Mouse (Mus musculus): ENCODE measurements around the gene P2rx1. TPM values are rescaled to one million over a fixed set of nuclear protein-coding genes. Genes with fewer than 3 reads are reported as not detected.

P2rx1 gene
- total RNA-seq, 2 experiments from 2014 or later, result 0.26 to 0.47 TPM

Small RNA genes within 50 kb of the gene (microRNA-seq; reads per million reads assigned to microRNA genes)
- 0 reads per million in 2 experiments for gene Gm44467

Other genes with a start within 250 kb of the P2rx1 start
- gene Cyb5d2, start 203.0 kb upstream of the P2rx1 start, total RNA-seq (2021), result 10 to 100 TPM; 17.0 to 18.3 TPM
- 10 to 100 TPM; 37.3 to 43.8 TPM for gene Zzef1, start 202.9 kb upstream of the P2rx1 start, total RNA-seq (2021)
- gene Atp2a3, start 37.9 kb upstream of the P2rx1 start, total RNA-seq (2021), result 1 to 10 TPM; 6.6 to 8.5 TPM
- 100 to 1,000 TPM; 108 to 123 TPM for gene Camkk1, start 19.9 kb downstream of the P2rx1 start, total RNA-seq (2021)
- gene Ncbp3, start 48.7 kb downstream of the P2rx1 start, total RNA-seq (2021), result 1 to 10 TPM; 9.1 to 9.8 TPM
- gene Itgae, start 91.5 kb downstream of the P2rx1 start, total RNA-seq (2021), result under 1 TPM in 1 of 2 experiments, not detected in 1; 0.12 TPM
- under 1 TPM; 0.12 TPM for gene Haspin, start 139.2 kb downstream of the P2rx1 start, total RNA-seq (2021)
- gene P2rx5, start 161.3 kb downstream of the P2rx1 start, total RNA-seq (2021), result under 1 TPM; 0.35 to 0.54 TPM
- 10 to 100 TPM; 48.0 to 53.3 TPM for gene Emc6, start 177.9 kb downstream of the P2rx1 start, total RNA-seq (2021)
- gene Tax1bp3, start 178.0 kb downstream of the P2rx1 start, total RNA-seq (2021), result 10 to 100 TPM in 1 of 2 experiments, 1 to 10 TPM in 1; 9.2 to 10.6 TPM
- 10 to 100 TPM; 18.6 to 20.8 TPM for gene Ctns, start 199.9 kb downstream of the P2rx1 start, total RNA-seq (2021)
- gene Shpk, start 200.4 kb downstream of the P2rx1 start, total RNA-seq (2021), result 1 to 10 TPM; 2.8 to 2.9 TPM
- gene Trpv1, start 235.2 kb downstream of the P2rx1 start, total RNA-seq (2021), result under 1 TPM in 1 of 2 experiments, not detected in 1; 0.21 TPM